Mouse (Mus musculus) liver, embryonic 11.5 days (tissue): ENCODE measurements around the gene Ifitm2. TPM values are rescaled to one million over a fixed set of nuclear protein-coding genes. Genes with fewer than 3 reads are reported as not detected.
"Not testable (repeated sequence)": the region's sequence is repeated elsewhere in the genome, so short reads cannot be mapped to it uniquely, and the experiment has no call there.

Experiments
- ATAC-seq: fragments of 200-750 bp; cut with Nextera tagmentation; replicated peaks from 2 replicates; pipeline ENCODE4 v1.8.0; 2017; ENCODE audit warnings: moderate number of reproducible peaks, mild to moderate bottlenecking, moderate TSS enrichment, moderate library complexity; ENCODE audit not compliant: low FRiP score
- DNase-seq: peaks from one replicate; pipeline ENCODE4 v3.0.0-alpha.2; 2017; ENCODE audit warnings: low spot score
- H3K27ac ChIP-seq: fragments of 300-500 bp; sonication (generic); 2 replicates; pipeline ENCODE4 v1.5.1; 2014; ENCODE audit warnings: mild to moderate bottlenecking, low read depth, low read length, control low read depth
- H3K27me3 ChIP-seq: fragments of 300-500 bp; sonication (generic); replicated peaks from 2 replicates; pipeline ENCODE4 v1.6.1; 2014; ENCODE audit warnings: low read length, mixed read lengths; ENCODE audit not compliant: control insufficient read depth, insufficient read depth
- H3K36me3 ChIP-seq: fragments of 300-500 bp; sonication (generic); 2 replicates; pipeline ENCODE4 v1.6.1; 2014; ENCODE audit warnings: mild to moderate bottlenecking, low read length, moderate library complexity, mixed read lengths; ENCODE audit not compliant: control insufficient read depth, insufficient read depth
- H3K4me1 ChIP-seq: fragments of 300-500 bp; sonication (generic); replicated peaks from 2 replicates; pipeline ENCODE4 v1.6.1; 2014; ENCODE audit warnings: low read length, mixed read lengths; ENCODE audit not compliant: control insufficient read depth, insufficient read depth
- H3K4me2 ChIP-seq: fragments of 300-500 bp; sonication (generic); 2 replicates; pipeline ENCODE4 v1.6.1; 2014; ENCODE audit warnings: mild to moderate bottlenecking, control low read depth, moderate library complexity
- H3K4me3 ChIP-seq: fragments of 300-500 bp; sonication (generic); 2 replicates; pipeline ENCODE4 v1.5.1; 2014; ENCODE audit warnings: low read depth, low read length, control low read depth
- H3K9ac ChIP-seq: fragments of 300-500 bp; sonication (generic); 2 replicates; pipeline ENCODE4 v1.6.1; 2014; ENCODE audit warnings: low read depth, low read length, control low read depth
- H3K9me3 ChIP-seq: fragments of 300-500 bp; sonication (generic); 2 replicates; pipeline ENCODE4 v1.6.1; 2016; ENCODE audit warnings: low read length, inconsistent platforms, mixed read lengths; ENCODE audit not compliant: control insufficient read depth
- WGBS: fragments of 180-500 bp; shearing (Covaris S2); extraction: QIAGEN DNeasy Blood & Tissue Kit; methylation state at CpG from one replicate; pipeline ENCODE4 v1.1.7; 2014; 5-methylcytosine and 5-hydroxymethylcytosine counted together
- polyA plus RNA-seq: library from polyadenylated mRNA; unstranded; fragments of >200 nt; fragmentation: Nextera tagmentation; extraction: Ambion mirVana; gene quantifications from 2 replicates; pipeline ENCODE4 v1.2.1, GENCODE M21; 2014

Ifitm2 gene
- polyA plus RNA-seq, 1 experiment from 2014 or later, result 500 TPM

DNA sequence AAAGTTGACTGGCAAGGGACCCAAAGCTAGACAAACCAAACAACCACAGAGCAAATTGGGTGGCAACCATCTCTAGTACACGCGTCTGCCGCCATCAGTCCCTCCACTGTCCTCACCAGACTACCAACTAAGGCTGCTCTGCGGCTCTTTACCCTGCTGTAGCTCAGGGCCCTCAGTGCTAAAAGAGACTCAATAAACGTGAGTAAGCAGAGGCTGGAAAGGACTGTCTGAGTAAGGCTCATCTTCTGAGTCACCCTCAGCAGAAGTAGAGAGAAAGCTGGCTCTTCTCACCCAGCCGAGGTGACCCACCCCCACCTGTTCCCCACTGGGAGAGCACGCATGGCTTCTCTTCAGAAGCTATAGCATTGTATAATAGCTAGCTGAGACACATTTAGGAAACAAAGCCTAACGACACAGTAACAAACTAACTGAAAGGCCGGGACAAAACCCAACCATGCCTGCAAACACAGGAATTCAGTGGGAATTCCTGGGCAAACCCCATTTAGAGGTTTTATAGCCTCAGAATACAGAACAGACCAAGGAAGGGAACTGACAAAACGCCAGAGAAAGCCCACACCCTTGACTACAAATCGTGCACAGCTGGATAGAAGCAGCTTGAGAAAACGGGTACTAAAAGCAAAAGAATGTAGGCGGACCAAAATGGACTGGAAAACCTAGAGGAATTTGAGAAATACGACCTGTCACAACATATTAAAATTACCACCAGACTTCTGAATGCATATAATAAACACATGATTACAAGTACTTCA lies 17.8 kb upstream of the Ifitm2 start:
- no peak for DNase-seq
- no peak overlapping the region for H3K9ac ChIP-seq
- H3K4me2 ChIP-seq, result no peak overlapping the region
- no peak overlapping the region for H3K27ac ChIP-seq
- H3K27me3 ChIP-seq, result no peaks in the 10 kb centered on the region
- H3K9me3 ChIP-seq, result no peaks in the 10 kb centered on the region
- peaks cover 11% of the 10 kb centered on the region for H3K4me1 ChIP-seq
- no peak overlapping the region for H3K4me3 ChIP-seq
- ATAC-seq, result no peak
- no peaks in the 10 kb centered on the region for H3K36me3 ChIP-seq
- 49% methylated on average over 14 of the region's 14 CpGs for WGBS

DNA sequence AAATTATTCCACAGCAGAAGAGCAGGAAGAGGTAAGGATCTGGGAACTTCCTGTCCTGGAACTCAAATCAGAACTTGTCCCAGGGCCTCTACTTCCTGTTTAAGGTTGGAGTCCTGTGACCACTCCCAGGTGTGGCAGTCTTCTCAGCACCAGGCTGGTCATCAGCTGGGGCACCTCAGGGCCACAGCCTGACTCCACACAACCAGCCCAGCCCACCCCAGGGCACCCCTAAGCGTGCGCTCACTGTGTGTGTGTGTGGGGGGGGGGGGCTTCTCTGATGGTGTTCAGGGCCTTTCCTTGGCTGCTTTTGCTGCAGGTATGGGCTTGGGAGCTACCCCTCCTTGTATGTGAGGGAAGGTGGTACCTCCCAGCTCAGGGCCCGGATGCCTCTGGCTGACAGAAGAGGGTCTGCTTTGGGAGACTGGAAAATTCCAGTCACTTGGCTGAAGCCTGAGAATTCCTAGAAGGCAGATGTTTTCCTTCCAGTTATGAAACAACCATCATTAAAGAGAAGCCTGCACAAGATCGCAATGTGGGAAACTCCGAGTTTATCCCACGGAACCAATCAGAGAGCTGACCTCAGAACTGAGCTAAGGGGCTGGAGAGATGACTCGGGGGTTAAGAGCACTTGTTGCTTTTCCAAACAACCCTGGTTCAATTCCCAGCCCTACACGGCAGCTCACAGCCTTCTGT lies 15.8 kb upstream of the Ifitm2 start:
- ATAC-seq (no peak; the same call in 1 of the 2 replicates), DNase-seq (no peak)
- Histone ChIP-seq H3K4me2 (no peak overlapping the region), H3K4me3 (no peak overlapping the region), H3K4me1 (peaks cover 11% of the 10 kb centered on the region), H3K27me3 (no peaks in the 10 kb centered on the region), H3K36me3 (no peaks in the 10 kb centered on the region), H3K9ac (no peak overlapping the region), H3K27ac (peak overlapping the region; percentile 41; the same call in 1 of the 2 replicates), H3K9me3 (no peaks in the 10 kb centered on the region)
- 73% methylated on average over 8 of the region's 8 CpGs for WGBS

DNA sequence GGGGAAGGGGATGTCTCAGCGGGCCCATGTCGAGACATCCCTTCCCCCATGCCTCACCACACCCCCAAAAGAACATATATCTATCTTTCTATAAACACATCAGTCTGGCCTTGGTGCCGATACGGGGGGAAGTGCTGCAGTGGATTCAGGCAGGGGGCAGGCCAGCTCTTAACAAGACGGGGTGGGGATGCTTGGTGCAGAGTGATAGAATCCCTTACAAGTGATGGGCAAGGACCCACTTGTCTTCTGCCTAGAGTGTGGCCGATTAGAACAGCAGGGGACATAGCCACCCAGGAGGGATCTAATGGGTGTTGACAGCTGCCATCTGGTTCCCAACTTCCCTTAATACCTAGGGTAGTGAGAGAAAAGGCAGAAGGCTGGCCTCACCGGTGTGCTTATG lies 15.1 kb upstream of the Ifitm2 start:
- Histone ChIP-seq H3K4me2 (no peak overlapping the region), H3K9ac (no peak overlapping the region), H3K27me3 (no peaks in the 10 kb centered on the region), H3K36me3 (no peaks in the 10 kb centered on the region), H3K9me3 (no peaks in the 10 kb centered on the region), H3K27ac (no peak overlapping the region), H3K4me1 (peaks cover 11% of the 10 kb centered on the region), H3K4me3 (no peak overlapping the region)
- DNase-seq (no peak), ATAC-seq (no peak)
- 41% methylated on average over 7 of the region's 7 CpGs for WGBS

DNA sequence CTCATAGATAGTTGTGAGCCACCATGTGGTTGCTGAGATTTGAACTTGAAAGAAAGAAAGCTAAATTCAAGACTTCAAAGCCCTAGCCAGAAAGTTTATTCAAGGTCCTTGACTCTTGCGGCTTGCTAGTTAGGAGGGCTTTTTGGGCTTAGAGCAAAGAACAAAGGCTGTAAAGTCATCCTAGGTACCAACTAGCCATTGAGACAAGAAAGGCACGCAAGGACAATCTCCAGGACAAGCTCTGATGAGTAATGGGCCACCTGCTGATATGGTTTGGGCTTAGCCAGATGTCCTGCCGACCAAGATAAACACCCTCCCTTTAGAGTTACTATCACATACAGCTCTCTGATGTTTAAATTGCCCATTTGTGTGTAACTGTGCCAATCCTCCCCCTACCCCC lies 12.9 kb upstream of the Ifitm2 start:
- not testable (repeated sequence) for H3K4me3 ChIP-seq, ATAC-seq, H3K27me3 ChIP-seq, DNase-seq, H3K27ac ChIP-seq, H3K9ac ChIP-seq, H3K9me3 ChIP-seq, H3K4me2 ChIP-seq, H3K36me3 ChIP-seq
- 20% methylated on average over 3 of the region's 3 CpGs for WGBS
- H3K4me1 ChIP-seq, result peaks cover 11% of the 10 kb centered on the region

DNA sequence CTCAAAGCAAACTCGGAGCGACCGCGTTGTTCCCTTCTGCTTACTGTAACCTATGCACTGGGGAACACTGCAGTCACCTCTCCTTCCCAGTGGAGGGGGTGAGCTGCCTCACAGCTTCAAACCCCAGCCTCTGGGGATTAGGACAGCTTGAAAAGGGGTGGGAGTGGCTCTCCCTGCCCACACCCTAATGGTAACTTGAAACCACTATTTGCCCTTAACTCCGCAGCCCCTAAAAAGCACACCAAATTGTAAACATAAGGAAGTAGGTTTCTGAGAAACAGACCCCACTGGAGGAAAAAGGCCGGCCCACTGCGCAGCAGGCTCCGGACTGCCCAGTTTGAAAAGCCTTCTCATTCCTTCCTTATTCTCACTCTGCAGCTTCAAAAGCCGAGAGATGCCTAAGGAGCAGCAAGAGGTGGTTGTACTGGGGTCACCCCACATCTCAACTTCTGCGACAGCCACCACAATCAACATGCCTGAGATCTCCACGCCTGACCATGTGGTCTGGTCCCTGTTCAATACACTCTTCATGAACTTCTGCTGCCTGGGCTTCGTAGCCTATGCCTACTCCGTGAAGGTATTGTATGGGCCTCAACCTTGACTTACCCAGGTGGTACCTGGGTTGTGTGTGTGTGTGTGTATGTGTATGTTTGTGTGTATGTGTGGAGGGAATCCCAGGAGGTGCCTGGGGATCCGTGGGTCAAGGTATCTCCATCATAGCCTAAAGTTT lies 12.2 kb upstream of the Ifitm2 start:
- ATAC-seq (0 out of 2 replicates have a peak, but pooled peaks have one; percentile 20), DNase-seq (no peak)
- no peaks in the 10 kb centered on the region for H3K27me3 ChIP-seq
- no peak overlapping the region for H3K9ac ChIP-seq
- WGBS, result 16% methylated on average over 14 of the region's 14 CpGs
- H3K27ac ChIP-seq, result no peak overlapping the region
- no peaks in the 10 kb centered on the region for H3K36me3 ChIP-seq
- H3K4me2 ChIP-seq, result peak overlapping the region; percentile 23; the same call in 1 of the 2 replicates
- peaks cover 11% of the 10 kb centered on the region for H3K4me1 ChIP-seq
- no peak overlapping the region for H3K4me3 ChIP-seq
- no peaks in the 10 kb centered on the region for H3K9me3 ChIP-seq

DNA sequence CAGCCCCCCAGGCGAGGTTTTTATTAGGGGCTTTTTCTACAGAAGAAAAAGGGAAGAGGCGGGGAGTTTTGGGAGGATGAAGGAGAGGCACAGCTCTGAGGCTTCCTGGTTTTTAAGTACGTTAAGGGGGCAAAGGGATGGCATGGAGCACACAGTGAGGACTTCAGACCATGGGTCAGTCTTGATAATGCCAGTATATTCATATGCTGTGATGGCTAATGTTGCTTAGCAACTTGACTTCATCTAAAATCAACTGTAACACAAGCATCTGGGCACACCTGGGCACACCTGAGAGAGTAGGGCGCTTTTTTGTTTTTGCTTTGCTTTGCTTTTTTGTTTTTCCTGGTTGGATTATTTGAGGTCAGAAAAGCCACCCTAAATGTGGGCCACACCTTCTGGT lies 11.1 kb upstream of the Ifitm2 start, which contains the start of gene Ifitm1:
Ifitm1 (plus strand) TSS at position 301 of the 400 bp plus-strand sequence.
- 81% methylated on average over 4 of the region's 4 CpGs for WGBS
- H3K36me3 ChIP-seq, result no peaks in the 10 kb centered on the region
- no peak within 1 kb of the TSS for H3K27ac ChIP-seq
- peaks cover 11% of the 10 kb centered on the region for H3K4me1 ChIP-seq
- ATAC-seq (no peak), DNase-seq (no peak)
- H3K4me3 ChIP-seq, result no peak within 1 kb of the TSS
- no peak within 1 kb of the TSS for H3K4me2 ChIP-seq
- H3K9ac ChIP-seq, result no peak within 1 kb of the TSS
- no peaks in the 10 kb centered on the region for H3K27me3 ChIP-seq
- no peaks in the 10 kb centered on the region for H3K9me3 ChIP-seq

DNA sequence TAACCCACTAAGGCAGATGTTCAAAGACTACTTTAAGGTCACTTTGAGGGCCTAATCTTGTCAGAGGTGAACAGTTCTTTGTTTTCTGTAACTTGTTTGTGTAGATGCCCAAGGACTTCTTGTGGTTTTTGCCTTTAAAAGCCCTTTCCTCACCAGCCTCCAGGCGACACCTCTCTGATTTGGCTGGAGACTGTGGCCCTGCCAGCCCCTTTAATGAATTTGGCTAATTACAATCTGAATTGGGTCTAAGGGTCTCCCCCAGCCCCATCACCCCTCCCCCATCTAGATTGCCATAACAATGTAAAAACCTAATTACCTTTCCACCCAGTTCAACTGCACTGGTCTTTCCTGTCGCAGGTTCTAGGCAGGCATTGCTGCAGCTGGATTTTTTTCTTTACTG lies 6.9 kb upstream of the Ifitm2 start:
- no peaks in the 10 kb centered on the region for H3K36me3 ChIP-seq
- WGBS, result 77% methylated on average over 2 of the region's 2 CpGs
- no peak overlapping the region for H3K4me3 ChIP-seq
- no peaks in the 10 kb centered on the region for H3K27me3 ChIP-seq
- H3K9me3 ChIP-seq, result no peaks in the 10 kb centered on the region
- H3K4me1 ChIP-seq, result no peaks in the 10 kb centered on the region; the same call in 1 of the 2 replicates
- no peak overlapping the region for H3K4me2 ChIP-seq
- DNase-seq (no peak), ATAC-seq (no peak)
- H3K27ac ChIP-seq, result no peak overlapping the region
- no peak overlapping the region for H3K9ac ChIP-seq

DNA sequence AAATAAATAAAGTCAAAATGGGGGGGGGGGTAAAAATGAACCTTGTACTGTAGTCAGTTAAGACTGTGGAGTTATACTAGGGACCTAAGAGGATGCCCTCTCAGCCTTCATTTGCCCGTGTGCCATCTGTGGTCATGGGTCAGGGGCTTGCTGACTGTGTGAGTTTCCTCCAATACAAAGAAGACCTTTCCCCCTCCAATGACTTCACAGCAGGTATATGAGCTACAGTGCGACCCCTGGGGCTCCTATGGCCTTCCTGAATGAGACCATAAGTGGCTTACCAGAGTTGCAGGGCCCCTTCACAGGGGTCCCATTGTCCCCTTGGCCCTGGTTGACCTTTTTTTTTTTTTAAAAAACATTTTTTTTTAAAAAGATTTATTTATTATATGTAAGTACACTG lies 5.6 kb upstream of the Ifitm2 start:
- H3K4me2 ChIP-seq, result no peak overlapping the region
- no peak overlapping the region for H3K9ac ChIP-seq
- H3K27me3 ChIP-seq, result no peaks in the 10 kb centered on the region
- ATAC-seq (no peak), DNase-seq (no peak)
- H3K4me3 ChIP-seq, result no peak overlapping the region
- no peaks in the 10 kb centered on the region for H3K4me1 ChIP-seq
- WGBS, result 83% methylated on average over 2 of the region's 2 CpGs
- H3K36me3 ChIP-seq, result no peaks in the 10 kb centered on the region
- H3K9me3 ChIP-seq, result no peaks in the 10 kb centered on the region
- H3K27ac ChIP-seq, result no peak overlapping the region
